Comparison of ENCODE assay signal across 8 mouse cellular contexts in the genomic region with DNA sequence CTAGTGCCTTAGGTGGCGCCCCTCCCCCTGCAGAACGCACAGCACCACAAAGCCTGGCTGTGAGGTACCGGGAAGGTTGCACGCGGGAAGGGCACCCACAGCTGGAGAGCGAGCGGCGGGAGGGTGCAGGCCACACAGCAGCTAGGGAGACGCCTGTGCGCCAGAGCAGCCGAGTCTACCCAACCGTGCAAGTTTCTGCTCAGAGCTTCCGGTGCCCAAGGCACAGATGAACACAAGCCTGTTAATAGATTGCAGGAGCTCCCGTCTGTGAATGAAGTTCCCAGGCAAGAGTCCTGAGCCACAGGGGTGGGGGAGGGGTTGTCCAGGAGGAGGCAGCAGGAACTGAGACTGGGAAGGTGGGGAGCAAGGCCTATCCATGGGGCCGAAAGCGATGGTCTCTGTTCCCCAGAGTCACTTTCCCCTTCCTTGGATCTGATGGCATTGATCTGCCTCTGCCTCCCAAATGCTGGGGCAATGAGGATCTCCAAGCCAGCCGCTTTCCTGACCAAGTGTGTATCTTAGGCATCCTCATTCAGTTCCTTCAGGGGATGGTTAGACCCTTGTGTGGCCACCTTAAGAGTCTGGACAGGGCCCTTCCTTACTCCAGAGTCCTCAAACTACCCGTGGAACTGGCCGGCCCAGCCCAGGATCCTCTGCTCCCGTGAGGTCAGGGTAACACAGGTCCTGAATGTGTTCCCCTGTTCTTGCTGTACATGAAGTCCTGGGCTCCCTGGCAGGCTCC. TPM values are rescaled to one million over a fixed set of nuclear protein-coding genes. Genes with fewer than 3 reads are reported as not detected.
A peak's percentile ranks its signal among the peaks of the same experiment; 100 is the strongest.
DNase-seq lines count a peak whose midpoint lies in the region; ATAC-seq lines count a peak whose summit lies in the region.

No protein-coding gene starts in this region.

- DNase-seq in A20 (ENCODE audit: low read depth, low spot score), result peak; percentile 74
- DNase-seq in ZHBTc4 (ENCODE audit: low read depth, low spot score), result peak; percentile 88
- peak; percentile 92 for DNase-seq in midbrain, embryonic 11.5 days (ENCODE audit: low spot score, missing footprints)
- peak; percentile 68 for DNase-seq in thymus, postnatal 4 days
- no peak for DNase-seq in urinary bladder, adult 18-20 months (ENCODE audit: low spot score in 2 of 2)
- DNase-seq in layer of hippocampus, adult 18-20 months (ENCODE audit: low spot score in 2 of 2), result no peak
- DNase-seq in right cerebral cortex, postnatal 36 days (ENCODE audit: low spot score in 2 of 2), result no peak

- H3K27me3 ChIP-seq in hindbrain, embryonic 16.5 days (replicated peaks; ENCODE audit: control insufficient read depth, insufficient read depth, low read length), result peaks cover 2% of the 10 kb centered on the region; the same call in 1 of the 2 replicates
- H3K27me3 ChIP-seq in midbrain, embryonic 11.5 days (ENCODE audit: control insufficient read depth, insufficient read depth, low read length), result no peaks in the 10 kb centered on the region

- peak overlapping the region; percentile 45 for H3K9ac ChIP-seq in hindbrain, embryonic 16.5 days (ENCODE audit: low read depth, low read length)
- H3K9ac ChIP-seq in midbrain, embryonic 11.5 days (ENCODE audit: low read length), result peak overlapping the region; percentile 54

- H3K9me3 ChIP-seq in hindbrain, embryonic 16.5 days (ENCODE audit: control insufficient read depth, low read length), result no peaks in the 10 kb centered on the region
- H3K9me3 ChIP-seq in midbrain, embryonic 11.5 days (ENCODE audit: control insufficient read depth, low read length), result no peaks in the 10 kb centered on the region

- peak overlapping the region; percentile 33; the same call in 1 of the 2 replicates for H3K4me2 ChIP-seq in hindbrain, embryonic 16.5 days (ENCODE audit: low read length)
- H3K4me2 ChIP-seq in midbrain, embryonic 11.5 days, result peak overlapping the region; percentile 25

- no peak overlapping the region for H3K4me3 ChIP-seq in hindbrain, embryonic 16.5 days (ENCODE audit: low read length)
- no peak overlapping the region for H3K4me3 ChIP-seq in midbrain, embryonic 11.5 days (ENCODE audit: low read depth, low read length)

- H3K36me3 ChIP-seq in hindbrain, embryonic 16.5 days (ENCODE audit: control insufficient read depth, insufficient read depth, low read length), result no peaks in the 10 kb centered on the region
- H3K36me3 ChIP-seq in midbrain, embryonic 11.5 days (ENCODE audit: control insufficient read depth, insufficient read depth, low read length), result no peaks in the 10 kb centered on the region

- H3K4me1 ChIP-seq in hindbrain, embryonic 16.5 days (ENCODE audit: control insufficient read depth, insufficient read depth, low read depth, low read length), result peaks cover 10% of the 10 kb centered on the region
- peaks cover 14% of the 10 kb centered on the region for H3K4me1 ChIP-seq in midbrain, embryonic 11.5 days (ENCODE audit: control insufficient read depth, insufficient read depth, low read length)

- no peak overlapping the region; the same call in 1 of the 2 replicates for H3K27ac ChIP-seq in hindbrain, embryonic 16.5 days (ENCODE audit: low read depth, low read length)
- H3K27ac ChIP-seq in midbrain, embryonic 11.5 days (ENCODE audit: low read depth, low read length), result no peak overlapping the region

- 0 out of 2 replicates have a peak, but pooled peaks have one; percentile 31 for ATAC-seq in hindbrain, embryonic 16.5 days
- ATAC-seq in midbrain, embryonic 11.5 days (ENCODE audit: low FRiP score), result no peak

- 14% methylated on average over 20 of the region's 20 CpGs for WGBS in hindbrain, embryonic 16.5 days
- WGBS in midbrain, embryonic 11.5 days, result 10% methylated on average over 20 of the region's 20 CpGs

RNA-seq across cellular contexts. Expression of a gene that starts 11.7 kb away (rescaled TPM):
- 4.0 and 4.1 TPM in 2 replicates for polyA plus RNA-seq in hindbrain, embryonic 16.5 days (2015; fragmentation: Nextera tagmentation; extraction: Ambion mirVana)
- polyA plus RNA-seq in midbrain, embryonic 11.5 days (2014; fragmentation: Nextera tagmentation; extraction: Ambion mirVana), result 8.0 and 8.9 TPM in 2 replicates
- 10 to 100 TPM; 12.1 to 12.9 TPM for total RNA-seq in layer of hippocampus, adult 18-20 months (2021)

RNA-seq across cellular contexts. Expression of a gene that starts 16.6 kb away (rescaled TPM):
- polyA plus RNA-seq in hindbrain, embryonic 16.5 days (2015; fragmentation: Nextera tagmentation; extraction: Ambion mirVana), result 0.84 and 0.94 TPM in 2 replicates
- 0.59 and 0.72 TPM in 2 replicates for polyA plus RNA-seq in midbrain, embryonic 11.5 days (2014; fragmentation: Nextera tagmentation; extraction: Ambion mirVana)
- total RNA-seq in layer of hippocampus, adult 18-20 months (2021), result 1 to 10 TPM; 2.1 to 2.4 TPM

Comparison
In these comparisons a context has a peak if more than half of its experiments do, and no peak if none do; other contexts are left out.
1. DNase-seq: peak in A20 (single experiment), ZHBTc4 (single experiment), midbrain, embryonic 11.5 days (single experiment) and thymus, postnatal 4 days (single experiment); none in urinary bladder, adult 18-20 months (0 of 2), layer of hippocampus, adult 18-20 months (0 of 2) and right cerebral cortex, postnatal 36 days (0 of 2).